Mouse (Mus musculus) right cerebral cortex, postnatal 25 days (tissue): ENCODE results near the gene Psmd9.
"Not testable (repeated sequence)": the region's sequence is repeated elsewhere in the genome, so short reads cannot be mapped to it uniquely, and the experiment has no call there.

Source experiments
- DNase-seq: peaks from one replicate; pipeline ENCODE4 v3.0.0; 2022

Gene Psmd9

GRCm38 (mm10) chr5:123195500-123196000, 26.3 kb downstream of the Psmd9 start:
- DNase-seq = no peak

GRCm38 (mm10) chr5:123196746-123197145, 27.5 kb downstream of the Psmd9 start:
- no peak for DNase-seq

- DNase-seq = no peak
Measured at GRCm38 (mm10) chr5:123198523-123198922, 29.3 kb downstream of the Psmd9 start.

- not testable (repeated sequence) for DNase-seq
Measured at GRCm38 (mm10) chr5:123200816-123201522, 31.8 kb downstream of the Psmd9 start.

GRCm38 (mm10) chr5:123201523-123201892, 32.3 kb downstream of the Psmd9 start:
- no peak for DNase-seq

GRCm38 (mm10) chr5:123201987-123202386, 32.8 kb downstream of the Psmd9 start:
- DNase-seq = no peak

GRCm38 (mm10) chr5:123202771-123203170, 33.6 kb downstream of the Psmd9 start:
- DNase-seq = not testable (repeated sequence)

GRCm38 (mm10) chr5:123203591-123203990, 34.4 kb downstream of the Psmd9 start:
- DNase-seq = not testable (repeated sequence)

- DNase-seq = not testable (repeated sequence)
Measured at GRCm38 (mm10) chr5:123222346-123223050, 53.3 kb downstream of the Psmd9 start.

GRCm38 (mm10) chr5:123223051-123223410, 53.8 kb downstream of the Psmd9 start:
- no peak for DNase-seq

- not testable (repeated sequence) for DNase-seq
Measured at GRCm38 (mm10) chr5:123223861-123224260, 54.6 kb downstream of the Psmd9 start.

- no peak for DNase-seq
Measured at GRCm38 (mm10) chr5:123226851-123227250, 57.6 kb downstream of the Psmd9 start.

GRCm38 (mm10) chr5:123227762-123228523, 58.7 kb downstream of the Psmd9 start:
- peak; percentile 93 for DNase-seq

GRCm38 (mm10) chr5:123228524-123228922, 59.3 kb downstream of the Psmd9 start:
- DNase-seq = no peak

- no peak for DNase-seq
Measured at GRCm38 (mm10) chr5:123229296-123229695, 60.1 kb downstream of the Psmd9 start.

GRCm38 (mm10) chr5:123232180-123232579, 63.0 kb downstream of the Psmd9 start:
- no peak for DNase-seq

- DNase-seq = peak; percentile 26
Measured at GRCm38 (mm10) chr5:123235731-123236130, 66.5 kb downstream of the Psmd9 start.

GRCm38 (mm10) chr5:123236426-123236825, 67.2 kb downstream of the Psmd9 start:
- DNase-seq = no peak

GRCm38 (mm10) chr5:123239501-123239900, 70.3 kb downstream of the Psmd9 start:
- DNase-seq = no peak

GRCm38 (mm10) chr5:123245518-123245917, 76.3 kb downstream of the Psmd9 start:
- no peak for DNase-seq

GRCm38 (mm10) chr5:123251390-123251789, 82.2 kb downstream of the Psmd9 start:
- DNase-seq = no peak

GRCm38 (mm10) chr5:123251834-123252233, 82.6 kb downstream of the Psmd9 start, which contains the start of gene Wdr66:
TSS of gene Wdr66 (plus strand) at chr5:123252102.
- peak; percentile 91 for DNase-seq
